Mouse (Mus musculus): ENCODE data around the gene Gapvd1. TPM values are rescaled to one million over a fixed set of nuclear protein-coding genes. Genes with fewer than 3 reads are reported as not detected.
A peak's percentile ranks its signal among the peaks of the same experiment; 100 is the strongest.
"Not testable (repeated sequence)": the region's sequence is repeated elsewhere in the genome, so short reads cannot be mapped to it uniquely, and the experiment has no call there.

The Gapvd1 gene
- total RNA-seq, 4 experiments from 2014 or later: 35.0 to 38.9 (median 37.2) TPM

DNA sequence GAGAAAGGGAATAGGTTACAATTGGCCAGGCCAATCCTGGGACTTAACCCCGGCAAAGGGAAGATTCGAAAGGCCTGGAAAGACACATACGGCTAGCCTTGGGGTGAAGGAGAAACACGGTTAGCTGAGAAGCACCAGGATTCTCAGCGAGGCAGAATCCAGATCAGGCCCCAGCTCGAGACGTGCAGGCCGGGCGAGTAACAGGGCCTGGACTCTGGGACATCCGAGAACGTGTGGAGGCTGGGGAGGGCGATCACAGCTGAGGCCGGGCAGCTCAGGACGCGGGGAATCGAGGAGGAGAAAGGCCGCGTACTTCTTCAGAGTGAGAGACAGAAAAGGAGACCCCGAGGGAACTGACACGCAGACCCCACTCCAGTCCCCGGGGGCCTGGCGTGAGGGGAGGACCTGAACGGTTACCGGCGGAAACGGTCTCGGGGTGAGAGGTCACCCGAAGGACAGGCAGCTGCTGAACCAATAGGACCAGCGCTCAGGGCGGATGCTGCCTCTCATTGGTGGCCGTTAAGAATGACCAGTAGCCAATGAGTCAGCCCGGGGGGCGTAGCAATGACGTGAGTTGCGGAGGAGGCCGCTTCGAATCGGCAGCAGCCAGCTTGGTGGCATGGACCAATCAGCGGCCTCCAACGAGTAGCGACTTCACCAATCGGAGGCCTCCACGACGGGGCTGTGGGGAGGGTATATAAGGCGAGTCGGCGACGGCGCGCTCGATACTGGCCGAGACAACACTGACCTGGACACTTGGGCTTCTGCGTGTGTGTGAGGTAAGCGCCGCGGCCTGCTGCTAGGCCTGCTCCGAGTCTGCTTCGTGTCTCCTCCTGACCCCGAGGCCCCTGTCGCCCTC, 16.6 kb upstream of the Gapvd1 start, which contains the start of gene Hspa5:
TSS of gene Hspa5 (plus strand) at position 603 of the 859 bp plus-strand sequence.
- DNase-seq (ENCODE audit: low spot score): peak; percentile 99

DNA sequence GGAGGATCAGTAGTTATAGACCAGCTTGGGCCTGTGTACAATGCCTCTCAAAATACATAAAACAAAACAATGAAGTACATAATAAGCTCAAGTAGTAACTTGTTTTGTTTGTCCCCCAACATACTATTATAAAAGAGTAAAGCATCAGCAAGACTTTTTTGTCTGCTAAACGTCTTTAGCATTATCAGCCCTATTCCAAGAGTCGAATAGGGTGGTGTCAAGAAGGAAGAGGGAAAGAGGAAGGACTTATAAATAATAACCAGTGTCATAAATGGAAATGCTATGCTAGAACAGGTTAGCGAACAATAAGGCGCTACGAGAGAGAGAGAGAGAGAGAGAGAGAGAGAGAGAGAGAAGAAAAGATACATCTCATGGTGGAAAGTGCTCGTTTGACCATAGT, 15.9 kb upstream of the Gapvd1 start:
- no peak for DNase-seq (ENCODE audit: low spot score)

DNA sequence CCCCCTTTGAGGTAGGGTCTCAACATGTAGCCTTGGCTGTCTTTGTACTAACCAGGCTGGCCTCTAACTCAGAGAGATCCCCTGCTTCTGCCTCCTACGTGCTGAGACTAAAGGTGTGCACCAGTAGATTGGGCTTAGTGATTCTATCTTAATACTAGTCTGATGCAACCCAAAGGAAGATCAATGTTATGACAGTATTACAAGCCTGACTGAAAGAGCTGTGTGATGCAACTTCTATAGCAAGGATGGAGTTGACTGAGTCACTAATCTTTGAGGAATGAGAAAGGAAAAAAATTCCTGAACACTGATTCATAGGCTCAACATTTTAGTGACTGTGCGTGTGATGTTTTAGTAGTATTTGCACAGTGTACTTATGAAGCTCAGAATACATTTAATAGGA, 15.0 kb upstream of the Gapvd1 start:
- no peak for DNase-seq (ENCODE audit: low spot score)

DNA sequence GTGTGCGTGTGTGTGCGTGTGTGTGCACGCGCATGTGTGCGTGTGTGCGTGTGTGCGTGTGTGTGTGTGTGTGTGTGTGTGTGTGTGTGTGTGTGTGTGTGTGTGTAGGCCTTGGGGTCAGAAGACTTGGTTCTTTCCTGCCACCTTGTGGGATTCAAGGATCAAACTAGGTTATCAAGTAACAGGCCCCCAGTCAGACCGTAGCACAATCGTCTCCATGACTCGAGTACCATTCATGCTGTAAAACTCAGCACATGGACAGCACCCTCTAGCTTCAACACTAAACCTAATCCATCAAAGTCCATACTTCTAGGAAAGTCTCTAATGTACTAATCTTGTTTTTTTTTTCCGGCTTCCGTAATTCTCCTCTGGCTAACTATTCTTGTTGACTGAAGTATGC, 9.8 kb upstream of the Gapvd1 start:
- DNase-seq (ENCODE audit: low spot score): no peak

DNA sequence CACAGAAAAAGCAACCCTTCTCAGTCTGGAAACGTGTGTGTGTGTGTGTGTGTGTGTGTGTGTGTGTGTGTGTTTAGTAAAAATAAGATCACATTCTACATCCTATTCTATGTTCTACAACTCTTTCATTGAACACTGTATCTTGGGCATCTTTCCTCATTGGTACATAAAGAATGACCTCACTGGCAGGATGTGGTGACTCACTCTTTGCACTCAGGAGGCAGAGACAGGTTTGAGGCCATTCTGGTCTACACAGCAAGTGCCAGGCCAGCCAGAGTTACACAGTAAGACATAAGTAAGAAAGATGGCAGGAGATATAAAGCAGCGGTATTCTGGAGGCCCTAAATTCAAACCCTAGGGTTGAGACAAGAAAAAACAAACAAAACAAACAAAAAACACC, 7.8 kb upstream of the Gapvd1 start:
- DNase-seq (ENCODE audit: low spot score): no peak

DNA sequence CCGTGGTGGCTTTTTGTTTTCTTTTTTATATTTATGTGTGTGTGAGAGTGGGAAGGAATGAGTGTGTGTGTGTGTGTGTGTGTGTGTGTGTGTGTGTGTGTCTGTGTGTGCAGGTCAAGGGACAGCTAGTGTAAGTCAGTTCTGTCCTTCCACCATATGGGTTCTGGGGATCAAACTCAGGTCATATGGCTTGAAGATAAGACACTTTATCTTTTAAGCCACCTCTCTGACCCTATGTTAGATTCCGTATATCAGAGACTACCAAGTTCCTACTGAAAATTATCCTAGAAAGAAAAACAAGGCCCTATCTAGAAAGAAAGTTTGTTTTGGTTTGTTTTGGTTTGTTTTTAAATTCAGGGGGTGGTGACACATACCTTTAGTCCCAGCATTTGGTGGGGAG, 7.1 kb upstream of the Gapvd1 start:
- DNase-seq (ENCODE audit: low spot score): no peak

DNA sequence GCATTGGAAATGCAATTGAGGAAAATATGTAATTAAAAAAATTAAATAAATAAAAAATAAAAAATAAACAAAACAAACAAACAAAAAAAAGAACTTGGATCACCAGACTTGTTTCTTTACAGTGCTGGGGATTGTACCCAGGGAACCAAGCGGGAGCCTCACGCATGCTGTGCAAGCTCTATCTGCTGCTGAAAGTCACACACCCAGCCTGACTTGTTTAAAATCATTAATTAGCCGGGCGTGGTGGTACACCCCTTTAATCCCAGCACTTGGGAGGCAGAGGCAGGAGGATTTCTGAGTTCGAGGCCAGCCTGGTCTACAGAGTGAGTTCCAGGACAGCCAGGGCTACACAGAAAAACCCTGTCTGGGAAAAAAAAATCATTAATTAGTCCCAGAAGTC, 6.2 kb upstream of the Gapvd1 start:
- DNase-seq (ENCODE audit: low spot score): not testable (repeated sequence)

DNA sequence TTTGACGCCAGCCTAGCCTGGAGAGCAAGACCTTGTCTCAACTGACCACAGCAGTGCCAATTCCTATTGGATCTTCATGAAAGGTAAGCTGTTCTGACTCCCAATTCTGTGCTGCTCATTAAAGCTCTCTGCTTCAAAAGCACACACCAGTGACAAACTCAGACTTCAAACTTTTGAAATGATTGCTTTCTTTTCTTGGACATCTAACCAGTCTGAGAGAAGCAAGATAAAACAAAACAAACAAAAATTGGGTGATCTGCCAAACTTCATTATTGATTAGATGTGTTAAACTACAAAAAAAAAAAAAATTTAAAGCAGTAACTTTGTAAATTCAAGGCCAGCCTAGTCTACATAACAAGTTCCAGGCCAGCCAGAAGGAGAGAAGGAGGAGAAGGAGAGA, 2.3 kb upstream of the Gapvd1 start:
- no peak for DNase-seq (ENCODE audit: low spot score)

DNA sequence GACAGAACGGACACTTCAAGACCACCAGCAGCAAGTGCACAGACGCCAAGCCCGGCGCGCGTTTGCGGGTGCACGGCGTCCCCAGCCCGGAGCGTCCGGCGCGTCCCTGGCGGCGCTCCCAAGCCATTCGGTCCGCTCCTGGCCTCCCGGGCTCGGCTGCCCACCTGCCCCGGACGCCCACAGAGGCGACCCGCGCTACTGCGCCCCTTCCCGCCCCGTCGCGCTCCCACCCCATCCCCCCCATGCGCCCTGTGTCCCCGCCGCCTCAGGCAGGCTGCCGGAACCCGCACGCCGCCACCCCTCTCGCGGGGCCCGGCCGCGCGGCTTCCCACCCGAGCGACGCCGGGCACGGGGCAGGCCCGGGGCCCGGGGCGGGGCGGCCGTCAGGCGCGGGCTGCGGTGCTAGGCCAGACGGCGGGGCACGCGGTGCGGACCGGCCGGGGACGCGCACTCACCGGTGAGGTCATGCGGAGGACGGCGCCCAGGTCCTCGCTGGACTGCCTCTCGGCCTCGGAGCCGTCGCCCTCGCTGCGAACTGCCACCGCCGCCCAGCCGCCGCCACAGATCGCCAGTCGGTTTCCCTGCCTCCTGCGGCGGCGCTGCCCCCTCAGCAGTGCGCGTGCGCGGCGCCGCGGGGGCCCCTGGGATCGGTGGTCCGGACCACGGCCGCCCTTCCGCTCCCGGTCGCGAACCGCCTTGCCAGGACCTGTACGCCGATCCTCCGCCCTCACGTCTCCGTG, 1.1 kb downstream of the Gapvd1 start:
- peak; percentile 82 for DNase-seq (ENCODE audit: low spot score)

DNA sequence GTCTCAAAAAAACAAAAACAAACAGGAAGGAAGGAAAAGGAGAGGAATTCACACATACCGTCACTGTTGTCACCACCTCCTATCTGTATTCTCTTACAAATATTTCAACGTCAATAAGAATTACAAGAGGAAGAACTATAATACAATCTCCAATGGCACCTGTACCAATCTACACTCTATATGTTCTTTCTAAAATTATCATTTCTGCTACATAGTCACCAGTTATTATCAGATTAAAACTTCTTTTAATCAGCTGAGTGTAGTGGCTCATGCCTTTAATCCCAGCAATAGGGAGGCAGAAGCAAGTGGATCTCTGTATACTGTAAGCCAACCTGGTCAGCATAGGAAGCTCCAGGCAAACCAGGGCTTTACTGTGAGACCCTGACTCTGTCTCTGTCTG, 4.8 kb downstream of the Gapvd1 start:
- DNase-seq (ENCODE audit: low spot score): no peak

DNA sequence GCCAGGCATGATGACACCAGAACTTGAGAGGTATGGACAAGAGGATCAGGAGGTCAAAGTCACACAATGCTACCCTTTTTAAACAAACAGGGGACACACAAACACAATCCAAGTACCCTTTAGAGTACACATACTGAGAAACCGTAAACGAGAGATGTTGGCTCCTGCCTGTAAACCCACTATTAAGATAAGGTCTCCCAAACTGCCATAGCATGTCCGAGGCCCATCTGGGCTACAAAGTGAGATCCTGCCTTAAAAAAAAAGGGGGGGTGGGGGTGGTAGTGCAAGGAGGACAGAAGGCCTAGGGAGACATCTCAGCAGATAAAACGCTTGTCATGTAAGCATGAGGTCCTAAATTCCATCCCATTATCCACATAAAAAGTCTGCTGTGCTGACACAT, 6.6 kb downstream of the Gapvd1 start:
- no peak for DNase-seq (ENCODE audit: low spot score)

DNA sequence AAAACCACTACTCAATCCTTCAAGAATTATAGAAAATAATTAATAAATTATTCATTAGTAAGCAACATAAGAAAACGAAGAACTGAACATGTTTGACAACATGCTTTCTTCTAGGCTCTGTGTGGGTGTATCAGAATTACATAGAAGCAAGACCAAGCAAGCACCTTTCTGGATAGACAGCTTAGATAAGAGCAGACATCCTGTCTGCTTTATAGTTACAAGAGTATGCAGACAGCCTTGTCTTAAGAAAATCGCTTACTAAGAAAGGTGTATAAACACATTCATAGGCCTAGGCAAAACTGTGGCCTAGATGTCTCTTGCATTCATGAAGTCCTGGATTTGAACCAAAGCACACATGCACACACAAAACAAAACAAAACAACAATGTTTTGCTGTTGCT, 9.4 kb downstream of the Gapvd1 start:
- DNase-seq (ENCODE audit: low spot score): no peak

DNA sequence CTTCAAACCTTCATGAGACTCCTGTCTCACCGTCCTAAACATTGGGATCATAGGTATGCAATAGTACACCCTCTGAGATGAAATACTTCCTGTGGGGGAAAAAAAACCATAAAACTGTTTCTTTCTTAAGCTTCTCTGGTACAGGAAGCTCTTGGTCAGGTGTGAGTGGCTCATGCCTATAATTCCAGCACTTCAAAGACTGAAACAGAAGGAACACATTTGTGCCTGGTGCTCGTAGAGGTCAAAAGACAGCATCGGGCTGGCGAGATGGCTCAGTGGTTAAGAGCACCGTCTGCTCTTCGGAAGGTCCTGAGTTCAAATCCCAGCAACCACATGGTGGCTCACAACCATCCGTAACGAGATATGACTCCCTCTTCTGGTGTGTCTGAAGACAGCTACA, 10.6 kb downstream of the Gapvd1 start:
- no peak for DNase-seq (ENCODE audit: low spot score)

DNA sequence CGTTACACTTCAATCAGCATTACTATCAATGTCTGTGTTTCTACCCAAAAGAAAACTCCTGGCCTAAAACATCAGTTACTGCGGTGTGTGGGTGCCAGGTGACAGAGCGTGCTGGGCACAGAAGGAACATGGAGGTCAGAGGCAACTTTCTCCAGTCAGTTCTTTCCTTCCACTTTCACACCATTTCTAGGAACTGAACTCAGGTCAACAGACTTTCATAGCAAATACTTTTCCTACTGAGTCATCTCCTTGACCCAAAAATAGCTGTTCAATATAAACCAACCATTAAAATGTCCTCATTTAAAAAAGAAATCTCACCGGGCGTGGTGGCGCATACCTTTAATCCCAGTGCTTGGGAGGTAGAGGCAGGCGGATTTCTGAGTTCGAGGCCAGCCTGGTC, 12.4 kb downstream of the Gapvd1 start:
- DNase-seq (ENCODE audit: low spot score): no peak

DNA sequence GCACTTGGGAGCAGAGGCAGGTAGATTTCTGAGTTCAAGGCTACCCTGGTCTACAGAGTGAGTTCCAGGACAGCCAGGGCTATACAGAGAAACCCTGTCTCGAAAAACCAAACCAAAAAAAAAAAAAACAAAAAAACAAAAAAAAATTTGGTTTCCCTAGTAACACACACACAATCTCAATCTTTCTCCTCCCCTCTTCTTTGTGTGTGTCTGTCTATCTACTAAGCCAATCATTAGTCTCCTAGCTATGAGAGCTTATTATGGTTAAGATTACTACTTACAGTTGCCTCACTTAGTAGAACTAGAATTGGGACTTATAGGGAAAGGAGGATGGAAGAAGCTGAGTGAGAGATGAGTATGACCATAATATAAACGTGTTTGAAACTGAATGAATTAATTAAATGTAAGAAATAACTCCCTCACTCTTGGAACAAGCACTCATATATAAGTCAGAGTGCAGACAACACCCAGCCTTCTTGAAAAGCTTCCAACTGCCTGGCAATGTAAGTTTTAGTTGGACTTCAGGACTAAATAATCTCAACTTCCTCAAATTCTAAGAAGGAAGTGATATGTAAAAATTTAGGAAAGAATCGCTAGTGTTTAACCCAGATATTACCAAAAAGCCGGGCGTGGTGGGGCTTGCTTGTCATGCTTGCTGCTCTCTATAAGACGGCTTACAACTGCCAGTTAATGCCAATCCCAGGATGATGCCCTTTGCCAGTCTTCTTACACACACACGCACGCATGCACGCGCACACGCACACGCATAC, 13.5 kb downstream of the Gapvd1 start:
- peak; percentile 3 for DNase-seq (ENCODE audit: low spot score)

DNA sequence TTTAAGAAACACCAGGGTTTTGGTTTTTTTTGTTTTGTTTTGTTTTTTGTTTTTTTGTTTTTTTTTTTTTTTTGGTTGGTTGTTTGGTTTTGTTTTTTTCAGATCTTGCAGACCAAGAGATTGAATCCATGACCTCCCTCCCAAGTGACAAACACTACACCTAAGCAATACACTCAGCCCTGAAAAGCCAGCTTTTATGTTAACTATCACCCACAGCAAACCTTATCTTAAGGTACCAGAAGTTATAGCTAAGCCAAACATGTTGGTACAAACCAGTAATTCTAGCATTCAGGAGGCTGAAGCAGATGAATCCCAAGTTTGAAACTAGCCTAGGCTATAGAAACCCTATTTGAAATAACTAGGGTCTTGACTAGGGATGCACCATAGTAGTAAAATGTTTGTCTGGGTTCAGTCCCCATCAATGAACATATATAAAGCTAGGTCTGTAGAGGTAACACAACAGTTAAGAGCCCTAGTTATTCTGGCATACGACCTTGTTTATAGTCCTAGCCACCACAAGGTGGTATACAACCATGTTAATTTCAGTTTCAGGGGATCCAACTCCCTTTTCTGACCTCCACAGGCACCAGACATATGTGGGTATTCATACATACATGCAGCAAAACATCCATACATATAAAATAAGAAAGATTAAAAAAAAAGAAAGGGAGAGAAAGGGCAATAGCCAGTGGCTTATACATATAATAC, 15.2 kb downstream of the Gapvd1 start:
- DNase-seq (ENCODE audit: low spot score): no peak

DNA sequence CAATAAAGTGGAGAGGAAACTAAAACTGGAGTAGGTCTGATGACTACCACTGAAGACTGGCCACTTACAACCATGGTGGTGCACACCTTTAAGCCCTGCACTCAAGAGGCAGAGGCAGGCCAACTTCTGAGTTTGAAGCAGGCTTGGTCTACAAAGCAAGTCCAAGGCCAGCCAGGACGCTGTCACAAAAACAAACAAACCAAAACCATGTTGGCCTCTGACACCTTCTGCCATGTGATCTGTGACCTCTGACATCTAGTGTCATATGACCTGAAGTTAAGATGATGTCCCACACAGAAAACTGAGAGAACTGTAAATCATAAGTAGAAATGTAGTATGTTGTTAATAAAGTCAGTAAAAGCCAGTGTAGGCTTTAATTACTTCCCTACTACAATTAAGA, 17.1 kb downstream of the Gapvd1 start:
- no peak for DNase-seq (ENCODE audit: low spot score)

DNA sequence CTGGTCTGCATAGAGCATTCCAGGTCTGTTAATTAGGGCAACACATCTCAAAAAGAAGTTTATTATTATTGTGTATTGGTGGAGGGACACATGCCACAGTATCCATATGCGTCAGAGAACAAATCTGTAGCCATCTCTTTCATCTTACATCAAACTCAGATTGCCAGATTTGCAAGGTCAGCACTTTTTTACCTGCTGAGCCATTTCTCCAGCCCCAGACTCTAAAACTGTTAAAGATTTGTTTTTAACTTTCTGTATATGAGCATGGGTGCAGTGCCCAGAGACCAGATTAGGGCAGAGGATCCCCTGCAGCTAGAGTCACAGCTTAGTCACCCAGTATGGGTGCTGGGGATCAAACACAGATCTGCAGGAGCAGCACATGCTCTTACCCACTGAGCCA, 18.4 kb downstream of the Gapvd1 start:
- no peak for DNase-seq (ENCODE audit: low spot score)

DNA sequence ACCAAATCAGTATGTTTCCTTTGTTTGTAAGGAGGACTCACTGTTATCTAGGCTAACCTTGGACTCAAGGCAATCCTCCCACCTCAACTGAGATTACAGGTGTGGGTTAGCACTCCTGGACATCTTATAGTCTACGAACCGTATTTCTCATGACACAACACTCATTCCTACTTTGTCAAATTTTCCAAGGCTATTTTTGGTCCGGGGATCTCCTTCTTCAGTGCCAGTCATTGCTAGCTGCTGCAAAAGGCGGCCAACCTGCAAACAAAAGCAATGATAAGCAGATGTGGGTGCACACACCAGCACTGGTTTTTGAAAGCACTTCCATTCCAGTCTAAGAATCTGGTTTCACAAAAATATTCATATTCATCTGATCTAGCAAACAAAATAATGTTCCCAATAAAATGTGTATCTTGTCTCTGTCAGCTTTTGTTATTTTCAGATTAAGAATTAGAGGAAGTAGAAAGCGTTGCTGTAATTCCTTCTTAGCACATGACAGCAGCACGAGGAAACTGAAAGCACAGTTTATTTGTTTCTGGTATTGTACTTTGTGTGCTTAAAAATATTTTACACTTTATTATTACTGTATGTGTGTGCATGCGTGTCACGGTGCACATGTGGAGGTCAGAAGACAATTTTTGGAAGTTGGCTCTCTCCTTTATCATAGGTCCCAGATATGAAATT, 27.8 kb downstream of the Gapvd1 start:
- peak; percentile 7 for DNase-seq (ENCODE audit: low spot score)

DNA sequence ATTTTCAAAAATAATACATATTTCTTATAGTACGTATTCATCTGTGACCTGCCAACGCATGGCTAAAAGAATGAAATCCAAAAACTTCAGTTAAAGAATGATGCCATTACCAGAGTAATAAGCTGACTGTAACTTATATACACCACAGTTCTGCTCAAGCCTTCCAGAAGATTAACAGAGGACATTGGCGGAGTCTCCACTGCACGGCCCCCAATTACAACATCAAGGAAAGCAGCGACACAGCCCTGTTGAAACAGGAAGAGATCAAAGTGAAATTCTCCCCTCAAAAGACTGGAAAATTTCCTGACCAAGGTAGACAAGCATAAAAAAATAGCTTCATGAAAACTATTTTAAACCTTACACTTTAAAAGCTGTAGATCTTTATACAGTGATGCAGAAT, 29.8 kb downstream of the Gapvd1 start:
- DNase-seq (ENCODE audit: low spot score): no peak

DNA sequence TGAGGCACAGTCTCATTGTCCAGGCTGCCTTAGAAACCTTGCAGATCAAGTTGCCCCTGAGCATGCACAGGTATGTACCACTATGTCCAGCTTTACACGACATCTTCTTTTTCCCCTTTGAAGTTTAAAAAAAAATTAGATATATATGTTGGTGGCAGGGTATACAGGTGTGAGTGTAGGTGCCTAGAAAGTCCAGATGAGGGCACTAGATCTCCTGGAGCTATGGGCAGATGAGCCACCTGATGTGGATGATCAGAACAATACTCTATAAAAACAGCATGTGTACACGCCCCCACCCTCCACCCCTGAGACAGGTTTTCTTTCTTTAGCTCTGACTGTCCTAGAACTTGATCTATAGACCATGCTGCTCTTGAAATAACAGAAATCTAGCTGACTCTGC, 36.8 kb downstream of the Gapvd1 start:
- no peak for DNase-seq (ENCODE audit: low spot score)

All from heart, adult 8-10 months (tissue).